Mouse (Mus musculus): ENCODE results near the gene Fev. TPM values are rescaled to one million over a fixed set of nuclear protein-coding genes. Genes with fewer than 3 reads are reported as not detected.

The Fev gene
- polyA plus RNA-seq, 1 experiment from 2014 or later = 0.17 TPM

GRCm38 (mm10) chr1:74850251-74850650, 35.0 kb downstream of the Fev start:
- Histone ChIP-seq H3K36me3 (no peaks in the 10 kb centered on the region), H3K9ac (no peak overlapping the region), H3K9me3 (no peaks in the 10 kb centered on the region), H3K4me2 (no peak overlapping the region), H3K27me3 (peaks cover 60% of the 10 kb centered on the region), H3K4me3 (no peak overlapping the region), H3K4me1 (peaks cover 10% of the 10 kb centered on the region), H3K27ac (no peak overlapping the region)
- ATAC-seq (ENCODE audit: insufficient number of reproducible peaks, low FRiP score, low TSS enrichment, low read depth) = no peak
- WGBS = 24% methylated on average over 6 of the region's 6 CpGs

- no peak for ATAC-seq (ENCODE audit: insufficient number of reproducible peaks, low FRiP score, low TSS enrichment, low read depth)
- Histone ChIP-seq H3K4me2 (no peak overlapping the region), H3K27ac (no peak overlapping the region), H3K9me3 (no peaks in the 10 kb centered on the region), H3K4me1 (no peaks in the 10 kb centered on the region), H3K4me3 (no peak overlapping the region), H3K27me3 (peaks cover 49% of the 10 kb centered on the region), H3K9ac (no peak overlapping the region), H3K36me3 (no peaks in the 10 kb centered on the region)
- 44% methylated on average over 5 of the region's 5 CpGs for WGBS
Observed at GRCm38 (mm10) chr1:74848946-74849345, 36.3 kb downstream of the Fev start.

- no peak overlapping the region for H3K9ac ChIP-seq
- ATAC-seq (ENCODE audit: insufficient number of reproducible peaks, low FRiP score, low TSS enrichment, low read depth) = no peak
- H3K4me2 ChIP-seq = no peak overlapping the region
- H3K27me3 ChIP-seq = peaks cover 26% of the 10 kb centered on the region
- H3K4me1 ChIP-seq = no peaks in the 10 kb centered on the region
- no peaks in the 10 kb centered on the region for H3K36me3 ChIP-seq
- no peak overlapping the region for H3K27ac ChIP-seq
- H3K4me3 ChIP-seq = no peak overlapping the region
- no peaks in the 10 kb centered on the region for H3K9me3 ChIP-seq
- WGBS = 29% methylated on average over 9 of the region's 9 CpGs
Observed at GRCm38 (mm10) chr1:74846341-74846740, 38.9 kb downstream of the Fev start.

- no peak overlapping the region for H3K4me3 ChIP-seq
- H3K36me3 ChIP-seq = no peaks in the 10 kb centered on the region
- 76% methylated on average over 5 of the region's 5 CpGs for WGBS
Observed at GRCm38 (mm10) chr1:74843090-74843489, 42.1 kb downstream of the Fev start.

GRCm38 (mm10) chr1:74833255-74833654, 52.0 kb downstream of the Fev start:
- ATAC-seq (ENCODE audit: insufficient number of reproducible peaks, low FRiP score, low TSS enrichment, low read depth) = no peak
- Histone ChIP-seq H3K4me1 (no peaks in the 10 kb centered on the region), H3K27ac (no peak overlapping the region), H3K4me2 (no peak overlapping the region), H3K9ac (no peak overlapping the region), H3K27me3 (no peaks in the 10 kb centered on the region; the same call in 1 of the 2 replicates), H3K36me3 (no peaks in the 10 kb centered on the region), H3K4me3 (no peak overlapping the region), H3K9me3 (no peaks in the 10 kb centered on the region)
- 85% methylated on average over 3 of the region's 3 CpGs for WGBS

More at GRCm38 (mm10) chr1:74843090-74843489, 42.1 kb downstream of the Fev start:
- Histone ChIP-seq H3K4me2 (no peak overlapping the region), H3K27ac (no peak overlapping the region), H3K9ac (no peak overlapping the region), H3K4me1 (no peaks in the 10 kb centered on the region), H3K27me3 (peaks cover 13% of the 10 kb centered on the region; the same call in 1 of the 2 replicates), H3K9me3 (no peaks in the 10 kb centered on the region)
- no peak for ATAC-seq (ENCODE audit: insufficient number of reproducible peaks, low FRiP score, low TSS enrichment, low read depth)

MicroRNA genes within 50 kb of the gene (microRNA counts, 519-probe panel; counts per million panel counts)
- microRNA mmu-miR-375 = 1,729 counts per million, percentile 25 among the panel's probes with 10 or more counts

Small RNA genes within 50 kb of the gene (microRNA-seq; reads per million reads assigned to microRNA genes)
- gene Mir375 = 694 reads per million, percentile 71 among the genes with 10 or more reads in this experiment

Other genes starting within 250 kb of the Fev start
- gene Ttll4, start 223.7 kb downstream of the Fev start, polyA plus RNA-seq (2015; fragmentation: Nextera tagmentation; extraction: Ambion mirVana) = 10.3 and 12.3 TPM in 2 replicates
- 9.7 and 10.5 TPM in 2 replicates for gene Cyp27a1, start 171.8 kb downstream of the Fev start, polyA plus RNA-seq (2015; fragmentation: Nextera tagmentation; extraction: Ambion mirVana)
- 2.8 and 7.5 TPM in 2 replicates for gene Prkag3, start 136.2 kb downstream of the Fev start, polyA plus RNA-seq (2015; fragmentation: Nextera tagmentation; extraction: Ambion mirVana)
- gene Wnt6, start 113.5 kb downstream of the Fev start, polyA plus RNA-seq (2015; fragmentation: Nextera tagmentation; extraction: Ambion mirVana) = 49.5 and 53.6 TPM in 2 replicates
- gene Wnt10a, start 93.9 kb downstream of the Fev start, polyA plus RNA-seq (2015; fragmentation: Nextera tagmentation; extraction: Ambion mirVana) = 9.0 and 9.1 TPM in 2 replicates
- not detected in 2 replicates for gene Cdk5r2, start 30.5 kb downstream of the Fev start, polyA plus RNA-seq (2015; fragmentation: Nextera tagmentation; extraction: Ambion mirVana)
- gene Cryba2, start 7.7 kb upstream of the Fev start, polyA plus RNA-seq (2015; fragmentation: Nextera tagmentation; extraction: Ambion mirVana) = 0.28 TPM in 1 of 2 replicates, not detected in the other
- gene Cfap65, start 50.2 kb upstream of the Fev start, polyA plus RNA-seq (2015; fragmentation: Nextera tagmentation; extraction: Ambion mirVana) = not detected in 2 replicates
- 4.8 and 8.2 TPM in 2 replicates for gene Ihh, start 66.3 kb upstream of the Fev start, polyA plus RNA-seq (2015; fragmentation: Nextera tagmentation; extraction: Ambion mirVana)
- 10.7 and 10.9 TPM in 2 replicates for gene Nhej1, start 239.8 kb upstream of the Fev start, polyA plus RNA-seq (2015; fragmentation: Nextera tagmentation; extraction: Ambion mirVana)
- gene Slc23a3, start 248.5 kb upstream of the Fev start, polyA plus RNA-seq (2015; fragmentation: Nextera tagmentation; extraction: Ambion mirVana) = 0.19 and 0.35 TPM in 2 replicates